Mouse (Mus musculus) ovary, postnatal 14 days (tissue): ENCODE measurements around the gene Spata2.

ENCODE experiments used
- DNase-seq: peaks from one replicate; pipeline ENCODE4 v3.0.0; 2022; ENCODE audit warnings: low spot score

Spata2 gene

GRCm38 (mm10) chr2:167510485-167510884 is 17.8 kb upstream of the Spata2 start:
- no peak for DNase-seq

GRCm38 (mm10) chr2:167508569-167508968 is 15.9 kb upstream of the Spata2 start:
- no peak for DNase-seq

GRCm38 (mm10) chr2:167507719-167508385 is 15.2 kb upstream of the Spata2 start:
- DNase-seq: no peak

- no peak for DNase-seq
These were observed 14.0 kb upstream of the Spata2 start for GRCm38 (mm10) chr2:167506546-167507260.

- no peak for DNase-seq
These were observed 12.4 kb upstream of the Spata2 start for GRCm38 (mm10) chr2:167505127-167505526.

GRCm38 (mm10) chr2:167503896-167504349 is 11.2 kb upstream of the Spata2 start:
- no peak for DNase-seq

- DNase-seq: peak; percentile 84
These were observed 10.7 kb upstream of the Spata2 start for GRCm38 (mm10) chr2:167503253-167503895.

GRCm38 (mm10) chr2:167502554-167503252 is 10.0 kb upstream of the Spata2 start:
- DNase-seq: peak; percentile 27

GRCm38 (mm10) chr2:167497272-167497671 is 4.6 kb upstream of the Spata2 start:
- no peak for DNase-seq

- no peak for DNase-seq
These were observed 3.8 kb upstream of the Spata2 start for GRCm38 (mm10) chr2:167496437-167496836.

- DNase-seq: no peak
These were observed 654 bp downstream of the Spata2 start, which contains the start of gene Rnf114 for GRCm38 (mm10) chr2:167491757-167492708. Rnf114 (plus strand) TSS chr2:167492645.

- no peak for DNase-seq
These were observed 1.7 kb downstream of the Spata2 start for GRCm38 (mm10) chr2:167490813-167491525.

GRCm38 (mm10) chr2:167487994-167488393 is 4.7 kb downstream of the Spata2 start:
- no peak for DNase-seq

- DNase-seq: no peak
These were observed 5.1 kb downstream of the Spata2 start for GRCm38 (mm10) chr2:167487551-167487950.

- DNase-seq: no peak
These were observed 6.1 kb downstream of the Spata2 start for GRCm38 (mm10) chr2:167486573-167486972.

- DNase-seq: peak; percentile 25
These were observed 6.9 kb downstream of the Spata2 start for GRCm38 (mm10) chr2:167485501-167486377.

- DNase-seq: no peak
These were observed 7.8 kb downstream of the Spata2 start for GRCm38 (mm10) chr2:167484932-167485331.

GRCm38 (mm10) chr2:167483827-167484410 is 8.8 kb downstream of the Spata2 start:
- DNase-seq: no peak
